Mouse (Mus musculus): Measurements from ENCODE around the gene Gm28308. TPM values are rescaled to one million over a fixed set of nuclear protein-coding genes. Genes with fewer than 3 reads are reported as not detected.

The Gm28308 gene
- polyA plus RNA-seq, 2 experiments = not detected

- DNase-seq (ENCODE audit: low read depth in 3 of 3, low spot score in 3 of 3) (no peak), ATAC-seq (ENCODE audit: insufficient read depth) (no peak)
- Histone ChIP-seq H3K9ac (replicated peaks) (no peak within 1 kb of the TSS), H3K4me2 (ENCODE audit: low read depth) (peak within 1 kb of the TSS; percentile 33), H3K4me3 (ENCODE audit: insufficient read depth in 1 of 2, low read depth in 2 of 2, low read length in 2 of 2) (peak within 1 kb of the TSS; percentile 0 to 21; a peak in 2 of 4 replicates), H3K27ac (no peak within 1 kb of the TSS), H3K36me3 (replicated peaks; ENCODE audit: control insufficient read depth, insufficient read depth, low read depth) (no peaks in the 10 kb centered on the region), H3K4me1 (replicated peaks; ENCODE audit: control insufficient read depth in 2 of 2, insufficient read depth in 2 of 2, low read length in 1 of 2) (no peaks in the 10 kb centered on the region; a peak in 1 of 4 replicates), H3K9me3 (ENCODE audit: control insufficient read depth, low read length) (no peaks in the 10 kb centered on the region), H3K27me3 (ENCODE audit: control insufficient read depth, insufficient read depth, low read length) (peaks cover 97% of the 10 kb centered on the region)
- no peak for TF ChIP-seq CTCF (IDR thresholded peaks at IDR 0.05; ENCODE audit: low read depth)
- no peak for TF ChIP-seq EP300 (IDR thresholded peaks at IDR 0.05; ENCODE audit: low read depth)
- 1% methylated on average over 25 of the region's 25 CpGs for WGBS (ENCODE audit: insufficient replicate concordance)
Observed at GRCm38 (mm10) chr6:52164626-52165440, 48.3 kb downstream of the Gm28308 start, which contains the start of gene Hoxa2. Gene Hoxa2, minus strand, starts transcription at chr6:52164831.

- ATAC-seq (ENCODE audit: insufficient read depth) (no peak), DNase-seq (ENCODE audit: low read depth in 3 of 3, low spot score in 3 of 3) (no peak)
- under 1% methylated on average over 39 of the region's 39 CpGs for WGBS (ENCODE audit: insufficient replicate concordance)
- H3K27ac ChIP-seq = no peak overlapping the region
- no peaks in the 10 kb centered on the region for H3K36me3 ChIP-seq (replicated peaks; ENCODE audit: control insufficient read depth, insufficient read depth, low read depth)
- no peaks in the 10 kb centered on the region; a peak in 1 of 4 replicates for H3K4me1 ChIP-seq (replicated peaks; ENCODE audit: control insufficient read depth in 2 of 2, insufficient read depth in 2 of 2, low read length in 1 of 2)
- H3K4me3 ChIP-seq (ENCODE audit: insufficient read depth in 1 of 2, low read depth in 2 of 2, low read length in 2 of 2) = peak overlapping the region; percentile 0 to 21; a peak in 2 of 4 replicates
- peak overlapping the region; percentile 33 for H3K4me2 ChIP-seq (ENCODE audit: low read depth)
- no peak overlapping the region for H3K9ac ChIP-seq (replicated peaks)
- H3K9me3 ChIP-seq (ENCODE audit: control insufficient read depth, low read length) = no peaks in the 10 kb centered on the region
- H3K27me3 ChIP-seq (ENCODE audit: control insufficient read depth, insufficient read depth, low read length) = peaks cover 97% of the 10 kb centered on the region
- TF ChIP-seq EP300 (IDR thresholded peaks at IDR 0.05; ENCODE audit: low read depth) (no peak), CTCF (IDR thresholded peaks at IDR 0.05; ENCODE audit: low read depth) (no peak)
Observed at GRCm38 (mm10) chr6:52164051-52164625, 49.0 kb downstream of the Gm28308 start.

GRCm38 (mm10) chr6:52163366-52164031 is 49.6 kb downstream of the Gm28308 start:
- WGBS (ENCODE audit: insufficient replicate concordance) = 9% methylated on average over 17 of the region's 17 CpGs
- H3K9me3 ChIP-seq (ENCODE audit: control insufficient read depth, low read length) = no peaks in the 10 kb centered on the region
- peaks cover 98% of the 10 kb centered on the region for H3K27me3 ChIP-seq (ENCODE audit: control insufficient read depth, insufficient read depth, low read length)
- H3K4me2 ChIP-seq (ENCODE audit: low read depth) = peak overlapping the region; percentile 18; the same call in 1 of the 2 replicates
- no peak overlapping the region for H3K27ac ChIP-seq
- TF ChIP-seq CTCF (IDR thresholded peaks at IDR 0.05; ENCODE audit: low read depth) (no peak), EP300 (IDR thresholded peaks at IDR 0.05; ENCODE audit: low read depth) (no peak)
- DNase-seq (ENCODE audit: low read depth in 3 of 3, low spot score in 3 of 3) = no peak
- no peak for ATAC-seq (ENCODE audit: insufficient read depth)
- H3K4me3 ChIP-seq (ENCODE audit: insufficient read depth in 1 of 2, low read depth in 2 of 2, low read length in 2 of 2) = no peak overlapping the region; a peak in 1 of 4 replicates
- no peaks in the 10 kb centered on the region for H3K36me3 ChIP-seq (replicated peaks; ENCODE audit: control insufficient read depth, insufficient read depth, low read depth)
- no peak overlapping the region for H3K9ac ChIP-seq (replicated peaks)
- no peaks in the 10 kb centered on the region; a peak in 1 of 4 replicates for H3K4me1 ChIP-seq (replicated peaks; ENCODE audit: control insufficient read depth in 2 of 2, insufficient read depth in 2 of 2, low read length in 1 of 2)

- H3K4me2 ChIP-seq (ENCODE audit: low read depth) = no peak overlapping the region
- H3K4me1 ChIP-seq (replicated peaks; ENCODE audit: control insufficient read depth in 2 of 2, insufficient read depth in 2 of 2, low read length in 1 of 2) = no peaks in the 10 kb centered on the region; a peak in 1 of 4 replicates
- no peak overlapping the region for H3K9ac ChIP-seq (replicated peaks)
- TF ChIP-seq EP300 (IDR thresholded peaks at IDR 0.05; ENCODE audit: low read depth) (no peak), CTCF (IDR thresholded peaks at IDR 0.05; ENCODE audit: low read depth) (no peak)
- no peak overlapping the region for H3K27ac ChIP-seq
- no peaks in the 10 kb centered on the region for H3K36me3 ChIP-seq (replicated peaks; ENCODE audit: control insufficient read depth, insufficient read depth, low read depth)
- DNase-seq (ENCODE audit: low read depth in 3 of 3, low spot score in 3 of 3) (no peak), ATAC-seq (ENCODE audit: insufficient read depth) (no peak)
- no peaks in the 10 kb centered on the region for H3K9me3 ChIP-seq (ENCODE audit: control insufficient read depth, low read length)
- H3K4me3 ChIP-seq (ENCODE audit: insufficient read depth in 1 of 2, low read depth in 2 of 2, low read length in 2 of 2) = peak overlapping the region in 1 of 2 experiments; percentile 9; a peak in 2 of 4 replicates
- peaks cover 98% of the 10 kb centered on the region for H3K27me3 ChIP-seq (ENCODE audit: control insufficient read depth, insufficient read depth, low read length)
- WGBS (ENCODE audit: insufficient replicate concordance) = 10% methylated on average over 14 of the region's 14 CpGs
Observed at GRCm38 (mm10) chr6:52162611-52163365, 50.4 kb downstream of the Gm28308 start.

Data from liver, embryonic 14.5 days (tissue).